Mouse (Mus musculus): ENCODE data around the gene A630076J17Rik. TPM values are rescaled to one million over a fixed set of nuclear protein-coding genes. Genes with fewer than 3 reads are reported as not detected.

Gene A630076J17Rik
- total and polyA plus RNA-seq, 3 experiments = not detected

- peaks cover 0 to 7% of the 10 kb centered on the region in 2 experiments; a peak in 2 of 4 replicates for H3K4me1 ChIP-seq (ENCODE audit: control insufficient read depth in 1 of 2, insufficient read depth in 2 of 2)
Measured at GRCm38 (mm10) chr3:107233945-107234344, 3.5 kb downstream of the A630076J17Rik start.

GRCm38 (mm10) chr3:107238051-107238450, 7.6 kb downstream of the A630076J17Rik start:
- no peaks in the 10 kb centered on the region for H3K36me3 ChIP-seq (replicated peaks in 1 of 2; ENCODE audit: control insufficient read depth in 1 of 2, insufficient read depth in 1 of 2, low read length in 1 of 2)
- DNase-seq (ENCODE audit: extremely low read depth) = no peak
- TF ChIP-seq MYC (IDR thresholded peaks at IDR 0.05; ENCODE audit: low read depth, low read length) (no peak), ZC3H11A (IDR thresholded peaks at IDR 0.05; ENCODE audit: low read depth, low read length) (no peak)
- dilution Hi-C loops (cut with MboI; ENCODE audit: extremely low pct_ligation_motif_present, extremely low pct_unique_long_range_greater_than_20kb, low sequenced_read_pairs) = no loop called here
- no peak overlapping the region for H3K9ac ChIP-seq (ENCODE audit: insufficient read depth, low read depth)
- in situ Hi-C loops (cut with MboI; ENCODE audit: low pct_ligation_motif_present, low pct_unique_long_range_greater_than_20kb, low sequenced_read_pairs) = no loop called here
- no peak overlapping the region for H3K4me3 ChIP-seq (replicated peaks in 1 of 3; ENCODE audit: low read depth in 2 of 3, low read length in 2 of 3, poor library complexity in 1 of 3)
- no peak overlapping the region for H3K27ac ChIP-seq (ENCODE audit: insufficient read depth, low read depth)
- no peak overlapping the region for H3K4me2 ChIP-seq (ENCODE audit: insufficient read depth, low read depth, poor library complexity, severe bottlenecking)
- no peaks in the 10 kb centered on the region for H3K9me3 ChIP-seq (replicated peaks; ENCODE audit: low read length)
- peaks cover 0 to 4% of the 10 kb centered on the region in 2 experiments; a peak in 2 of 4 replicates for H3K4me1 ChIP-seq (ENCODE audit: control insufficient read depth in 1 of 2, insufficient read depth in 2 of 2)
- H3K79me2 ChIP-seq (replicated peaks; ENCODE audit: control insufficient read depth, extremely low read depth, insufficient read depth, poor library complexity, severe bottlenecking) = no peaks in the 10 kb centered on the region
- H3K27me3 ChIP-seq (replicated peaks) = peaks cover 8% of the 10 kb centered on the region

More at GRCm38 (mm10) chr3:107233945-107234344, 3.5 kb downstream of the A630076J17Rik start:
- no peak for DNase-seq (ENCODE audit: extremely low read depth)
- dilution Hi-C loops (cut with MboI; ENCODE audit: extremely low pct_ligation_motif_present, extremely low pct_unique_long_range_greater_than_20kb, low sequenced_read_pairs) (no loop called here), in situ Hi-C loops (cut with MboI; ENCODE audit: low pct_ligation_motif_present, low pct_unique_long_range_greater_than_20kb, low sequenced_read_pairs) (no loop called here)
- Histone ChIP-seq H3K27ac (ENCODE audit: insufficient read depth, low read depth) (no peak overlapping the region), H3K4me3 (replicated peaks in 1 of 3; ENCODE audit: low read depth in 2 of 3, low read length in 2 of 3, poor library complexity in 1 of 3) (no peak overlapping the region), H3K4me2 (ENCODE audit: insufficient read depth, low read depth, poor library complexity, severe bottlenecking) (no peak overlapping the region), H3K9me3 (replicated peaks; ENCODE audit: low read length) (no peaks in the 10 kb centered on the region), H3K36me3 (replicated peaks in 1 of 2; ENCODE audit: control insufficient read depth in 1 of 2, insufficient read depth in 1 of 2, low read length in 1 of 2) (no peaks in the 10 kb centered on the region), H3K27me3 (replicated peaks) (no peaks in the 10 kb centered on the region), H3K9ac (ENCODE audit: insufficient read depth, low read depth) (no peak overlapping the region), H3K79me2 (replicated peaks; ENCODE audit: control insufficient read depth, extremely low read depth, insufficient read depth, poor library complexity, severe bottlenecking) (no peaks in the 10 kb centered on the region)
- TF ChIP-seq PAX5 (IDR thresholded peaks at IDR 0.05; ENCODE audit: low read length) = no peak
- TF ChIP-seq HCFC1 (IDR thresholded peaks at IDR 0.05; ENCODE audit: low read depth, low read length) = no peak
- TF ChIP-seq MYC (IDR thresholded peaks at IDR 0.05; ENCODE audit: low read depth, low read length) = no peak
- TF ChIP-seq ETS1 (conservative IDR thresholded peaks at IDR 0.05; ENCODE audit: low read depth, low read length) = no peak
- no peak for TF ChIP-seq USF1 (IDR thresholded peaks at IDR 0.05; ENCODE audit: low read depth, low read length)
- TF ChIP-seq UBTF (IDR thresholded peaks at IDR 0.05; ENCODE audit: low read depth, low read length) = no peak
- no peak for TF ChIP-seq CHD1 (IDR thresholded peaks at IDR 0.05; ENCODE audit: low read depth, low read length)
- TF ChIP-seq NRF1 (IDR thresholded peaks at IDR 0.05; ENCODE audit: low read depth, low read length) = no peak

GRCm38 (mm10) chr3:107238471-107238980, 8.1 kb downstream of the A630076J17Rik start:
- no peaks in the 10 kb centered on the region for H3K36me3 ChIP-seq (replicated peaks in 1 of 2; ENCODE audit: control insufficient read depth in 1 of 2, insufficient read depth in 1 of 2, low read length in 1 of 2)
- in situ Hi-C loops (cut with MboI; ENCODE audit: low pct_ligation_motif_present, low pct_unique_long_range_greater_than_20kb, low sequenced_read_pairs) = no loop called here
- H3K27me3 ChIP-seq (replicated peaks) = peaks cover 12% of the 10 kb centered on the region
- DNase-seq (ENCODE audit: extremely low read depth) = no peak
- dilution Hi-C loops (cut with MboI; ENCODE audit: extremely low pct_ligation_motif_present, extremely low pct_unique_long_range_greater_than_20kb, low sequenced_read_pairs) = no loop called here
- no peaks in the 10 kb centered on the region for H3K9me3 ChIP-seq (replicated peaks; ENCODE audit: low read length)
- H3K27ac ChIP-seq (ENCODE audit: insufficient read depth, low read depth) = no peak overlapping the region
- H3K4me2 ChIP-seq (ENCODE audit: insufficient read depth, low read depth, poor library complexity, severe bottlenecking) = no peak overlapping the region
- no peak overlapping the region for H3K9ac ChIP-seq (ENCODE audit: insufficient read depth, low read depth)
- H3K4me1 ChIP-seq (ENCODE audit: control insufficient read depth in 1 of 2, insufficient read depth in 2 of 2) = no peaks in the 10 kb centered on the region
- no peak overlapping the region for H3K4me3 ChIP-seq (replicated peaks in 1 of 3; ENCODE audit: low read depth in 2 of 3, low read length in 2 of 3, poor library complexity in 1 of 3)
- TF ChIP-seq PAX5 (IDR thresholded peaks at IDR 0.05; ENCODE audit: low read length) (no peak), MYC (IDR thresholded peaks at IDR 0.05; ENCODE audit: low read depth, low read length) (no peak), ZNF384 (IDR thresholded peaks at IDR 0.05; ENCODE audit: low read depth, low read length) (no peak), POLR2AphosphoS2 (IDR thresholded peaks at IDR 0.05; ENCODE audit: low read depth, low read length) (no peak), CHD2 (IDR thresholded peaks at IDR 0.05; ENCODE audit: low read length) (no peak), IRF4 (IDR thresholded peaks at IDR 0.05; ENCODE audit: low read depth, low read length) (no peak), BHLHE40 (IDR thresholded peaks at IDR 0.05; ENCODE audit: low read depth, low read length) (no peak), MEF2A (IDR thresholded peaks at IDR 0.05; ENCODE audit: borderline replicate concordance, low read depth, low read length) (no peak), MXI1 (IDR thresholded peaks at IDR 0.05; ENCODE audit: low read depth, low read length) (no peak), POLR2A (IDR thresholded peaks at IDR 0.05; ENCODE audit: low read depth, low read length) (no peak)
- no peaks in the 10 kb centered on the region for H3K79me2 ChIP-seq (replicated peaks; ENCODE audit: control insufficient read depth, extremely low read depth, insufficient read depth, poor library complexity, severe bottlenecking)
